Comparison of ENCODE assay signal across 12 mouse cellular contexts in genomic region chr17:81579728-81580425, GRCm38 (mm10).
DNase-seq lines count a peak whose midpoint lies in the region; ATAC-seq lines count a peak whose summit lies in the region.
"Had no signal": no experiment of that assay in that cellular context is flagged by ENCODE, and none has a peak within 500 bp of the region (broad histone marks: within the 10 kb centered on the region; RNA-seq: fewer than 3 reads in every experiment).

No protein-coding gene starts in this region.

- H3K4me3 ChIP-seq in heart, embryonic 12.5 days = no peak overlapping the region
- H3K4me3 ChIP-seq in lung, embryonic 15.5 days = no peak overlapping the region
- H3K4me3 ChIP-seq: embryonic facial prominence, embryonic 10.5 days had no signal

- 44% methylated on average over 10 of the region's 10 CpGs for WGBS in heart, embryonic 12.5 days
- 37% methylated on average over 10 of the region's 10 CpGs for WGBS in lung, embryonic 15.5 days

- DNase-seq in urinary bladder, postnatal 14 days (ENCODE audit: low spot score) = peak; percentile 18
- no peak for DNase-seq in urinary bladder, adult 2 months (ENCODE audit: low spot score)
- no peak for DNase-seq in right cerebral cortex, postnatal 36 days (ENCODE audit: low spot score in 2 of 2)
- DNase-seq in adrenal gland, postnatal 25 days = no peak
- DNase-seq: adrenal gland, postnatal 36 days; right cerebral cortex, adult 18-20 months; thymus, postnatal 36 days had no signal

- H3K36me3 ChIP-seq in heart, embryonic 12.5 days = peaks cover 6% of the 10 kb centered on the region; the same call in 1 of the 2 replicates
- H3K36me3 ChIP-seq in lung, embryonic 15.5 days = no peaks in the 10 kb centered on the region
- H3K36me3 ChIP-seq: embryonic facial prominence, embryonic 10.5 days; G1E had no signal

- H3K9me3 ChIP-seq in heart, embryonic 12.5 days (replicated peaks) = 0 out of 2 replicates have a peak, but pooled peaks cover 3% of the 10 kb centered on the region
- no peaks in the 10 kb centered on the region for H3K9me3 ChIP-seq in lung, embryonic 15.5 days
- H3K9me3 ChIP-seq: embryonic facial prominence, embryonic 10.5 days had no signal

- peak overlapping the region; percentile 52 for H3K27ac ChIP-seq in heart, embryonic 12.5 days (ENCODE audit: poor library complexity, severe bottlenecking)
- H3K27ac ChIP-seq in lung, embryonic 15.5 days = peak overlapping the region; percentile 53; the same call in 1 of the 2 replicates
- H3K27ac ChIP-seq: embryonic facial prominence, embryonic 10.5 days had no signal

- no peak overlapping the region for H3K9ac ChIP-seq in heart, embryonic 12.5 days
- H3K9ac ChIP-seq in lung, embryonic 15.5 days = no peak overlapping the region

- no peaks in the 10 kb centered on the region for H3K27me3 ChIP-seq in heart, embryonic 12.5 days (replicated peaks)
- no peaks in the 10 kb centered on the region for H3K27me3 ChIP-seq in lung, embryonic 15.5 days

- H3K4me2 ChIP-seq in heart, embryonic 12.5 days = no peak overlapping the region; the same call in 1 of the 2 replicates
- H3K4me2 ChIP-seq in lung, embryonic 15.5 days = no peak overlapping the region

- ATAC-seq in heart, embryonic 12.5 days (ENCODE audit: insufficient number of reproducible peaks, low FRiP score) = no peak
- peak; percentile 62; the same call in 1 of the 2 replicates for ATAC-seq in lung, embryonic 15.5 days (ENCODE audit: borderline replicate concordance, extremely low read depth, low FRiP score, low TSS enrichment)
- ATAC-seq in frontal cortex, adult (ENCODE audit: low TSS enrichment) = no peak

- peaks cover 34% of the 10 kb centered on the region for H3K4me1 ChIP-seq in heart, embryonic 12.5 days (replicated peaks)
- peaks cover 10% of the 10 kb centered on the region; the same call in 1 of the 2 replicates for H3K4me1 ChIP-seq in lung, embryonic 15.5 days
